Mouse (Mus musculus): Measurements from ENCODE around the gene Sel1l2. TPM values are rescaled to one million over a fixed set of nuclear protein-coding genes. Genes with fewer than 3 reads are reported as not detected.
"Not testable (repeated sequence)": the region's sequence is repeated elsewhere in the genome, so short reads cannot be mapped to it uniquely, and the experiment has no call there.

The Sel1l2 gene
- total and polyA plus RNA-seq, 3 experiments = not detected

DNA sequence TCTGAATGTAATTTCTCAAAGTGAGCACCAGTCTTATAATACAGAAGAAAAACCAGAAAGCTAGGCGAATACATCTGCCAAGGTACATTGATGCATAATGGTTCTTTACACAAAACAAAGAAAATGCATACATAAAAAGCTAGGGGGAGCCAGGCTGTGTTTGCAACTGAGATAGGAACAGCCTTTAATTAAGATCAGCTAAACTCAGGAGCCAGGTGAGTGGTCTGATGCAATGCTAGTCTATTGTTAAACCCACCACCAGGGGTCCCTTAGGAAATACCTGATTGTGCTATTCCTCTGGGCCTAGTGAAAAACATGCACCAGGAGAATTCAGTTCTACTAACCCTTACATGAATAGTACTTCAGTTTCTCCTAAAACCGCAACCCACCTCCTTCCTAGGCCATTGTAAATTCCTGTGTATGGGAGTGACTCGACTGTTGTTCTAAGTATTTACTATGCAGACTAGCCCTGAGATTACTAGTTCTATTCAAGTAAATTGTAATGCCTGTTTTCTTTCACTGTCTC, 203.8 kb downstream of the Sel1l2 start:
- TF ChIP-seq CTCF (conservative IDR thresholded peaks at IDR 0.05 in 1 of 2, IDR thresholded peaks at IDR 0.05 in 1 of 2; ENCODE audit: low read depth in 2 of 2, low read length in 2 of 2) = peak in 1 of 2 experiments; percentile 17; a peak in 2 of 4 replicates
- peaks cover 16 to 56% of the 10 kb centered on the region in 2 experiments for H3K36me3 ChIP-seq (replicated peaks in 1 of 2; ENCODE audit: control insufficient read depth in 1 of 2, insufficient read depth in 1 of 2, low read length in 1 of 2)
- H3K4me3 ChIP-seq (replicated peaks in 1 of 3; ENCODE audit: low read depth in 2 of 3, low read length in 2 of 3, poor library complexity in 1 of 3); H3K27ac ChIP-seq (ENCODE audit: insufficient read depth, low read depth); DNase-seq (ENCODE audit: extremely low read depth); H3K79me2 ChIP-seq (replicated peaks; ENCODE audit: control insufficient read depth, extremely low read depth, insufficient read depth, poor library complexity, severe bottlenecking); H3K9me3 ChIP-seq (replicated peaks; ENCODE audit: low read length); H3K4me1 ChIP-seq (ENCODE audit: control insufficient read depth in 1 of 2, insufficient read depth in 2 of 2); in situ Hi-C loops (cut with MboI; ENCODE audit: low pct_ligation_motif_present, low pct_unique_long_range_greater_than_20kb, low sequenced_read_pairs); H3K9ac ChIP-seq (ENCODE audit: insufficient read depth, low read depth); H3K27me3 ChIP-seq (replicated peaks); dilution Hi-C loops (cut with MboI; ENCODE audit: extremely low pct_ligation_motif_present, extremely low pct_unique_long_range_greater_than_20kb, low sequenced_read_pairs); H3K4me2 ChIP-seq (ENCODE audit: insufficient read depth, low read depth, poor library complexity, severe bottlenecking): not testable (repeated sequence)

Other genes starting within 250 kb of the Sel1l2 start
- not detected in 2 replicates for gene Gm17374, start 237.7 kb downstream of the Sel1l2 start, total RNA-seq (2012; rRNA removed)
- gene Gm17374, start 237.7 kb downstream of the Sel1l2 start, total RNA-seq (2014; rRNA removed) = not detected in 2 replicates
- gene Gm17374, start 237.7 kb downstream of the Sel1l2 start, polyA plus RNA-seq (2012; ENCODE audit: insufficient read length, low read depth) = not detected in 2 replicates
- gene Esf1, start 219.1 kb downstream of the Sel1l2 start, total RNA-seq (2012; rRNA removed) = 27.3 and 30.8 TPM in 2 replicates
- gene Esf1, start 219.1 kb downstream of the Sel1l2 start, total RNA-seq (2014; rRNA removed) = 41.8 and 50.0 TPM in 2 replicates
- 72.7 and 73.2 TPM in 2 replicates for gene Esf1, start 219.1 kb downstream of the Sel1l2 start, polyA plus RNA-seq (2012; ENCODE audit: insufficient read length, low read depth)
- 19.3 and 26.4 TPM in 2 replicates for gene Ndufaf5, start 219.1 kb downstream of the Sel1l2 start, total RNA-seq (2012; rRNA removed)
- 39.5 and 40.5 TPM in 2 replicates for gene Ndufaf5, start 219.1 kb downstream of the Sel1l2 start, total RNA-seq (2014; rRNA removed)
- 21.1 and 23.3 TPM in 2 replicates for gene Ndufaf5, start 219.1 kb downstream of the Sel1l2 start, polyA plus RNA-seq (2012; ENCODE audit: insufficient read length, low read depth)
- gene Macrod2, start 5.6 kb upstream of the Sel1l2 start, total RNA-seq (2012; rRNA removed) = not detected in 2 replicates
- gene Macrod2, start 5.6 kb upstream of the Sel1l2 start, total RNA-seq (2014; rRNA removed) = not detected in 2 replicates
- gene Macrod2, start 5.6 kb upstream of the Sel1l2 start, polyA plus RNA-seq (2012; ENCODE audit: insufficient read length, low read depth) = not detected in 2 replicates

Data from CH12.LX (cell line).